Mouse (Mus musculus) cerebellum, adult 9-11 months (tissue): ENCODE measurements around the gene Spata16.
"Not testable (repeated sequence)": the region's sequence is repeated elsewhere in the genome, so short reads cannot be mapped to it uniquely, and the experiment has no call there.

Source experiments
- DNase-seq: peaks from one replicate; pipeline ENCODE4 v3.0.0; 2022

Spata16 gene

GRCm38 (mm10) chr3:26637402-26637801, at the start of gene Spata16:
Gene Spata16, plus strand, starts transcription at chr3:26637620.
- no peak for DNase-seq

GRCm38 (mm10) chr3:26604861-26605260, 32.6 kb upstream of the Spata16 start:
- DNase-seq: no peak

- DNase-seq: no peak
Measured at GRCm38 (mm10) chr3:26608531-26608930, 28.9 kb upstream of the Spata16 start.

GRCm38 (mm10) chr3:26639214-26639613, 1.8 kb downstream of the Spata16 start:
- no peak for DNase-seq

GRCm38 (mm10) chr3:26639851-26640250, 2.4 kb downstream of the Spata16 start:
- DNase-seq: no peak

- no peak for DNase-seq
Measured at GRCm38 (mm10) chr3:26640321-26641075, 3.1 kb downstream of the Spata16 start.

- DNase-seq: no peak
Measured at GRCm38 (mm10) chr3:26641351-26642249, 4.2 kb downstream of the Spata16 start.

GRCm38 (mm10) chr3:26644136-26644535, 6.7 kb downstream of the Spata16 start:
- no peak for DNase-seq

- DNase-seq: no peak
Measured at GRCm38 (mm10) chr3:26646834-26647233, 9.4 kb downstream of the Spata16 start.

- DNase-seq: no peak
Measured at GRCm38 (mm10) chr3:26685832-26686231, 48.4 kb downstream of the Spata16 start.

GRCm38 (mm10) chr3:26709492-26709891, 72.1 kb downstream of the Spata16 start:
- not testable (repeated sequence) for DNase-seq

- no peak for DNase-seq
Measured at GRCm38 (mm10) chr3:26727526-26727925, 90.1 kb downstream of the Spata16 start.

GRCm38 (mm10) chr3:26750492-26750891, 113.1 kb downstream of the Spata16 start:
- no peak for DNase-seq

GRCm38 (mm10) chr3:26752441-26752840, 115.0 kb downstream of the Spata16 start:
- no peak for DNase-seq

GRCm38 (mm10) chr3:26793334-26794101, 156.1 kb downstream of the Spata16 start:
- no peak for DNase-seq

- DNase-seq: no peak
Measured at GRCm38 (mm10) chr3:26795851-26796538, 158.6 kb downstream of the Spata16 start.

GRCm38 (mm10) chr3:26796954-26797353, 159.5 kb downstream of the Spata16 start:
- DNase-seq: no peak

GRCm38 (mm10) chr3:26814307-26814706, 176.9 kb downstream of the Spata16 start:
- DNase-seq: no peak

- no peak for DNase-seq
Measured at GRCm38 (mm10) chr3:26815764-26816163, 178.3 kb downstream of the Spata16 start.

GRCm38 (mm10) chr3:26819398-26819797, 182.0 kb downstream of the Spata16 start:
- no peak for DNase-seq

GRCm38 (mm10) chr3:26826958-26827839, 189.8 kb downstream of the Spata16 start:
- DNase-seq: no peak
